Mouse (Mus musculus) myocyte (in vitro differentiated cells): Measurements from ENCODE around the gene Creb3l2. TPM values are rescaled to one million over a fixed set of nuclear protein-coding genes. Genes with fewer than 3 reads are reported as not detected.

Experiments used
- H3K27me3 ChIP-seq: one replicate; pipeline ENCODE4 v1.6.1; 2011; ENCODE audit not compliant: control insufficient read depth, insufficient read depth, insufficient read length
- H3K36me3 ChIP-seq: one replicate; pipeline ENCODE4 v1.6.1; 2011; ENCODE audit not compliant: control insufficient read depth, insufficient read depth
- H3K4me2 ChIP-seq: one replicate; pipeline ENCODE4 v1.6.1; 2011; ENCODE audit warnings: low read depth, control low read depth
- H3K4me3 ChIP-seq: one replicate; pipeline ENCODE4 v1.5.1; 2011; ENCODE audit warnings: mild to moderate bottlenecking, control low read depth, moderate library complexity
- H3K79me2 ChIP-seq: one replicate; pipeline ENCODE4 v1.6.1; 2011; ENCODE audit not compliant: control insufficient read depth, insufficient read depth
- H3ac ChIP-seq: one replicate; pipeline ENCODE4 v1.6.1; 2011; ENCODE audit not compliant: control insufficient read depth, insufficient read length
- CEBPB ChIP-seq: IDR thresholded peaks from 2 replicates; pipeline ENCODE4 v1.6.1; 2011; ENCODE audit warnings: mild to moderate bottlenecking, moderate library complexity; ENCODE audit not compliant: poor library complexity, insufficient read depth, severe bottlenecking
- E2F4 ChIP-seq: IDR thresholded peaks from one replicate; pipeline ENCODE4 v1.6.1; 2011; ENCODE audit warnings: mild to moderate bottlenecking, control low read depth, moderate library complexity; ENCODE audit not compliant: insufficient read depth
- MAX ChIP-seq: IDR thresholded peaks from one replicate; pipeline ENCODE4 v1.6.1; 2011; ENCODE audit warnings: low read depth, mild to moderate bottlenecking, control low read depth
- MYOD1 ChIP-seq, 3 experiments: IDR thresholded peaks; one replicate each; pipeline ENCODE4 v1.6.1; 2011; ENCODE audit warnings: control low read depth in 2 of 3, low read depth in 2 of 3, mild to moderate bottlenecking in 2 of 3, moderate library complexity in 1 of 3; ENCODE audit not compliant: insufficient read length in 2 of 3, control insufficient read depth in 1 of 3
- MYOG ChIP-seq, 3 experiments: IDR thresholded peaks; one replicate each; pipeline ENCODE4 v1.6.1; 2011; ENCODE audit warnings: control low read depth in 2 of 3, low read depth in 2 of 3, mild to moderate bottlenecking in 2 of 3; ENCODE audit not compliant: insufficient read length in 2 of 3, control insufficient read depth in 1 of 3, insufficient read depth in 1 of 3
- POLR2A ChIP-seq: IDR thresholded peaks from one replicate; pipeline ENCODE4 v1.6.1; 2011; ENCODE audit warnings: low read depth, mild to moderate bottlenecking, control low read depth, moderate library complexity; ENCODE audit not compliant: insufficient read length
- POLR2AphosphoS2 ChIP-seq: IDR thresholded peaks from one replicate; pipeline ENCODE4 v1.6.1; 2011; ENCODE audit warnings: low read depth, control low read depth; ENCODE audit not compliant: insufficient read length
- REST ChIP-seq: IDR thresholded peaks from one replicate; pipeline ENCODE4 v1.6.1; 2011; ENCODE audit warnings: mild to moderate bottlenecking, control low read depth, moderate library complexity; ENCODE audit not compliant: insufficient read depth, insufficient read length
- SRF ChIP-seq: IDR thresholded peaks from one replicate; pipeline ENCODE4 v1.6.1; 2011; ENCODE audit warnings: low read depth; ENCODE audit not compliant: control insufficient read depth, insufficient read length
- TCF12 ChIP-seq: IDR thresholded peaks from one replicate; pipeline ENCODE4 v1.6.1; 2011; ENCODE audit warnings: mild to moderate bottlenecking, control low read depth; ENCODE audit not compliant: poor library complexity, insufficient read depth, severe bottlenecking
- TCF3 ChIP-seq: IDR thresholded peaks from one replicate; pipeline ENCODE4 v1.6.1; 2011; ENCODE audit warnings: low read depth, control low read depth; ENCODE audit not compliant: insufficient read length
- USF1 ChIP-seq: IDR thresholded peaks from one replicate; pipeline ENCODE4 v1.6.1; 2011; ENCODE audit warnings: low read depth, mild to moderate bottlenecking, control low read depth, moderate library complexity
- polyA plus RNA-seq: library from polyadenylated mRNA; unstranded; fragments of >200 nt; fragmentation: generic; extraction: Trizol; gene quantifications from one replicate; pipeline ENCODE4 v1.2.1, GENCODE M21; 2012; ENCODE audit warnings: missing spikeins

Creb3l2 gene
- polyA plus RNA-seq, 1 experiment: 11.2 TPM

- no peak overlapping the region for H3ac ChIP-seq
- no peaks in the 10 kb centered on the region for H3K27me3 ChIP-seq
- H3K4me2 ChIP-seq: no peak overlapping the region
- H3K79me2 ChIP-seq: no peaks in the 10 kb centered on the region
- H3K4me3 ChIP-seq: no peak overlapping the region
- no peak for TF ChIP-seq POLR2AphosphoS2
- no peak for TF ChIP-seq TCF12
- no peak for TF ChIP-seq MYOD1 (IDR thresholded peaks at IDR 0.05; ENCODE audit: control insufficient read depth in 1 of 3, insufficient read length in 2 of 3, low read depth in 2 of 3)
- TF ChIP-seq TCF3: no peak
- TF ChIP-seq E2F4: no peak
- no peak for TF ChIP-seq REST
- TF ChIP-seq USF1: no peak
- H3K36me3 ChIP-seq: no peaks in the 10 kb centered on the region
Observed at GRCm38 (mm10) chr6:37322088-37322487, 119.9 kb downstream of the Creb3l2 start.

DNA sequence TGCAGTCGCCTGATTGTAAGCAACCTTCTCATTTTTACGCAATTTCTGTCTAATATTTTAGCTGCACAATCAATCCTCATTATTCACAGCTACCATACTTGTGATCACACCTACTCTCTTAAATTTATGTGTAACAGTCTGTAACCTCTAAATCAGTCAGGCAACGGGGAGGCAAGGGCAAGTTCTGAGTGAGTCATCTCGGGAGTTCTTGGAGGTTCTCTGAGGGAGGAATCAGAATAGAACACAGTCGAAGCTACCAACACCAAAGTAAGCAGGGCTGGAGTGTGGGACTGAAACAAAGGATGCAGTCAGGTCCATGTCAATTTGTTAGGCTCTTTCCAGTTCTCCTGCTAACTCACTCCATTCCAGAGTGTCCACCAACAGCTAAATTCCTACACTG is 124.0 kb downstream of the Creb3l2 start:
- TF ChIP-seq E2F4: no peak
- TF ChIP-seq SRF: no peak
- TF ChIP-seq CEBPB: no peak
- TF ChIP-seq MAX: no peak
- no peak for TF ChIP-seq TCF3
- no peak for TF ChIP-seq POLR2AphosphoS2
- no peak overlapping the region for H3ac ChIP-seq
- H3K27me3 ChIP-seq: no peaks in the 10 kb centered on the region
- H3K4me2 ChIP-seq: no peak overlapping the region
- H3K36me3 ChIP-seq: no peaks in the 10 kb centered on the region
- H3K4me3 ChIP-seq: no peak overlapping the region
- no peaks in the 10 kb centered on the region for H3K79me2 ChIP-seq

DNA sequence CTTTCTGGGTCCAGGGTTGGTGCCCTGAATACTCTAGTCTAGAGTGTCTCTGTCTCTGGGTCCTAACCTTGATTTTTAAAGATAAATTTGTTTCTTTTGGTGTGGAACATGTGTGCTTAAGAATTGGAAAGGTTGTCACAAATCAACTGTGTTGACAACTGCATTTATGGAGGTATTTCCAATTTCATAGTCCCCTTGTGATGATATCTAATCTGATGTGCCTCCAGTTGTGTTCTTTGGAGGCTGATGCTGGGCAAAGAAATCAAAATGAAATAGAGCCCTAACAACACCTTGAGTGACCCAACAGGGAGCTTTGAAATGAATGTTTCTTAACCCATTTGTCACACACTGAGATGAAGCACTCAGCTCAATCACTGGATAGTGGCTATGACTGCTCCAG is 126.5 kb downstream of the Creb3l2 start:
- Histone ChIP-seq H3K4me3 (no peak overlapping the region), H3K36me3 (no peaks in the 10 kb centered on the region), H3ac (no peak overlapping the region), H3K27me3 (no peaks in the 10 kb centered on the region), H3K4me2 (no peak overlapping the region), H3K79me2 (no peaks in the 10 kb centered on the region)
- TF ChIP-seq MAX: no peak
- no peak for TF ChIP-seq REST
- no peak for TF ChIP-seq POLR2AphosphoS2
- TF ChIP-seq CEBPB: no peak
- TF ChIP-seq MYOG (IDR thresholded peaks at IDR 0.05; ENCODE audit: control insufficient read depth in 1 of 3, insufficient read depth in 1 of 3, insufficient read length in 2 of 3, low read depth in 2 of 3): no peak
- TF ChIP-seq POLR2A: no peak
- TF ChIP-seq MYOD1 (IDR thresholded peaks at IDR 0.05; ENCODE audit: control insufficient read depth in 1 of 3, insufficient read length in 2 of 3, low read depth in 2 of 3): no peak
- no peak for TF ChIP-seq SRF
- TF ChIP-seq TCF3: no peak
- TF ChIP-seq E2F4: no peak
- TF ChIP-seq TCF12: no peak
- no peak for TF ChIP-seq USF1

- no peaks in the 10 kb centered on the region for H3K36me3 ChIP-seq
- no peak overlapping the region for H3K4me2 ChIP-seq
- no peaks in the 10 kb centered on the region for H3K79me2 ChIP-seq
- H3K4me3 ChIP-seq: no peak overlapping the region
- TF ChIP-seq TCF12 (no peak), USF1 (no peak), TCF3 (no peak), REST (no peak), CEBPB (no peak), MAX (no peak), SRF (no peak), E2F4 (no peak), MYOD1 (IDR thresholded peaks at IDR 0.05; ENCODE audit: control insufficient read depth in 1 of 3, insufficient read length in 2 of 3, low read depth in 2 of 3) (no peak), MYOG (IDR thresholded peaks at IDR 0.05; ENCODE audit: control insufficient read depth in 1 of 3, insufficient read depth in 1 of 3, insufficient read length in 2 of 3, low read depth in 2 of 3) (no peak), POLR2AphosphoS2 (no peak), POLR2A (no peak)
- H3K27me3 ChIP-seq: no peaks in the 10 kb centered on the region
- no peak overlapping the region for H3ac ChIP-seq
Observed at GRCm38 (mm10) chr6:37310601-37311000, 131.3 kb downstream of the Creb3l2 start.

DNA sequence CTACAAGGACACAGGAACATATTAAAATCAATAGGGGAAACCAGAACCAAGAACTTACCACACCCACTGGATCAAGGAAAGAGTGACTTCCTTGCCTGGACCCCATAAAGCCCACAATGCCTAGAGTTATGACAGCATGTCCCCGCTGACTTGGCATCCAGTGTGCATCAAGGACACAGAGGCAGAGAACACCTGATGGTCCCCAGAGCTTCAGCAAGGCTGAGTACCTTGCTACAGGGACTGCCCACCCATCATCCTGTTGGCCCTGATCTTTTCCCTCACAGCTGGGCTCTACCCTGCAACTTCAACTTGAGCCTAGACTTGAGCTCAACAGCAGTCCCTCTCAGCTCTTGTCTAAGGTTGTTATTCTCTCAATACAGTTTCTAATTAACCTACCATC is 135.3 kb downstream of the Creb3l2 start:
- TF ChIP-seq E2F4: no peak
- no peak for TF ChIP-seq USF1
- TF ChIP-seq POLR2A: no peak
- no peak for TF ChIP-seq TCF12
- Histone ChIP-seq H3ac (no peak overlapping the region), H3K27me3 (peaks cover 2% of the 10 kb centered on the region), H3K79me2 (no peaks in the 10 kb centered on the region), H3K4me3 (no peak overlapping the region), H3K4me2 (no peak overlapping the region), H3K36me3 (no peaks in the 10 kb centered on the region)

DNA sequence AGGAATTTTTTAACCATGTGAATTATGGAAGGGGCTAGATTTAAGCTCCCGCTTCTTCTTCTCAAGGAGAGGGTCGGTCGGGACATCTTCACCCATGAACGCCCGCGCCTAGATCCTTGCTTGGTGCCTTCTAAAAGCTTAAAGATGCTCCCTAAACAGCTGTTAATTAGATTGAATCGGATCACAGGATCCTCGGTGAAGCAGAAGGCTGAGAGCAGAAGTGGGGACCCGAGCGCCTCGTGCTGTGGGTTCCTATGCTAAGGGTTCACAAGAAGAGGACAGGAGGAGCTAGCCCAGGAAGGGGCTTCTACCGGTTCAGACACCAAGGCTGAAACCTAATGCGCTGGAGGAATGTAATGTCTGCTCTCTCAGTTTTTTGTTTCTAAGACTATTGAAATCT is 141.5 kb downstream of the Creb3l2 start:
- H3K79me2 ChIP-seq: no peaks in the 10 kb centered on the region
- peaks cover 37% of the 10 kb centered on the region for H3K27me3 ChIP-seq
- H3K4me2 ChIP-seq: no peak overlapping the region
- TF ChIP-seq REST (no peak), MAX (no peak), TCF12 (no peak), POLR2AphosphoS2 (no peak), SRF (no peak), POLR2A (no peak), TCF3 (no peak), MYOG (IDR thresholded peaks at IDR 0.05; ENCODE audit: control insufficient read depth in 1 of 3, insufficient read depth in 1 of 3, insufficient read length in 2 of 3, low read depth in 2 of 3) (no peak), USF1 (no peak)
- H3K4me3 ChIP-seq: no peak overlapping the region
- H3K36me3 ChIP-seq: no peaks in the 10 kb centered on the region
- H3ac ChIP-seq: no peak overlapping the region
